Mouse (Mus musculus) splenic B cell, adult 2 months (primary cell): ENCODE measurements around the gene Creb1.

ENCODE experiments used
- DNase-seq: peaks from one replicate; pipeline ENCODE4 v3.0.0-alpha.2; 2011; ENCODE audit warnings: low read depth, low spot score
- H3K27me3 ChIP-seq: 2 replicates; pipeline ENCODE4 v1.6.1; 2012; ENCODE audit warnings: mild to moderate bottlenecking, low read length, moderate library complexity, mixed read lengths; ENCODE audit not compliant: control insufficient read depth, poor library complexity, insufficient read depth, severe bottlenecking
- H3K36me3 ChIP-seq: 2 replicates; pipeline ENCODE4 v1.6.1; 2012; ENCODE audit warnings: mild to moderate bottlenecking, low read length, moderate library complexity, mixed read lengths; ENCODE audit not compliant: control insufficient read depth, poor library complexity, insufficient read depth, severe bottlenecking

The Creb1 gene

GRCm38 (mm10) chr1:64578801-64579200 lies 46.4 kb downstream of the Creb1 start:
- DNase-seq: no peak
- Histone ChIP-seq H3K27me3 (no peaks in the 10 kb centered on the region), H3K36me3 (peaks cover 10% of the 10 kb centered on the region)

GRCm38 (mm10) chr1:64598926-64599325 lies 66.5 kb downstream of the Creb1 start:
- Histone ChIP-seq H3K27me3 (no peaks in the 10 kb centered on the region), H3K36me3 (peaks cover 9% of the 10 kb centered on the region)
- DNase-seq: no peak

DNA sequence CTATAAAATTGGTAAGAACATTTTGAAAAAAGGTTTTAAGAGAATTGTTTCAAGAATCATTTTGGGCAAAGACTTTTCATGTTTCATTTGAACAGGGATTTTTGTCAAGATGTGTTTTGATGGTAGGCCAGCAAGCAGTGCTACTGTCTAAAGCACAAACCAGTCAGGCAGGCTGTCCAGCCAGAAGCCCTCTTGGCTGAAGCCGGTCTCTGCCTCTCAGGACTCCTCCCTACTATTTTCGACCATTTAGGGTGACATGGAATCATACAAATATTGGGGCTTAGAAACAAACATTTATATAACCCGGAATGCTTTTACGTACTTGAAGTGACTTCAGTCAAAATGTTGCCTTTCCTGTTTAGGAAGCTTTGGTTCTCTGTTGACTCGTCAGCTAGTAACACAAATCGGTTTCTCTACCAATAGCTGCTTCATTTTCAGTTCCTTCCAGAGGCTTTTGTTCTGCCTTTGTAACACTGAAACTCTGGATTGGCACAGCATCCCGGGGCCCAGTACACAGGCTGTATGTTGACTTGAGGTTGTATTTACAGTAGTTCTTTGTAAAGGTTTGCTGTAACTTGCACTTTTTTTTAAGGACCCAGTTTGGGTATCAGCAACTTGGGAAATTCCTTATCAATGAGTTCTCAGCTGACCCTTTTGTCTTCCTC lies 68.1 kb downstream of the Creb1 start:
- Histone ChIP-seq H3K27me3 (no peaks in the 10 kb centered on the region), H3K36me3 (peaks cover 9% of the 10 kb centered on the region)
- no peak for DNase-seq

GRCm38 (mm10) chr1:64601242-64601842 lies 68.9 kb downstream of the Creb1 start:
- Histone ChIP-seq H3K27me3 (no peaks in the 10 kb centered on the region), H3K36me3 (peaks cover 8% of the 10 kb centered on the region)
- no peak for DNase-seq

GRCm38 (mm10) chr1:64603381-64603780 lies 70.9 kb downstream of the Creb1 start:
- H3K36me3 ChIP-seq: peaks cover 6% of the 10 kb centered on the region
- H3K27me3 ChIP-seq: no peaks in the 10 kb centered on the region
- no peak for DNase-seq

GRCm38 (mm10) chr1:64609145-64609544 lies 76.7 kb downstream of the Creb1 start:
- Histone ChIP-seq H3K27me3 (no peaks in the 10 kb centered on the region), H3K36me3 (0 out of 2 replicates have a peak, but pooled peaks cover 2% of the 10 kb centered on the region)
- no peak for DNase-seq

DNA sequence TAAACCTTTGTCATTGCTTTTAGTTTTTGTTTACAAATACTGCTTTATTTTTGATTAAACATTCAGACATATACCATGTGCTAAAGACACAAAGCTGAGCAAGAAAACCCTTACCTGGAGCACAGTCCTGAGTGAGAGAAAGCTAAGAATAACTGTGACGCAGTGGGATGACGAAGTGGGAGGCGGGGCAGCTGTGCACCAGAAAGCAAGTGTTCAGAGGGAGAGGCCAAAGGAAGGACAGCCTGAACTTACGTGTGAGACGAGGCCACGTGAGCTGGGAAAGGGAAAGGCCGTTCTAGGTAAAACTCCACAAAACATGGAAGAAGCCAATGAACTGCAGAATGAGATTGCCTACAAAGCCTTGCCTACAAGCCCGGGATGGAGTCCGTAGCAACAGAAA lies 77.5 kb downstream of the Creb1 start:
- Histone ChIP-seq H3K36me3 (0 out of 2 replicates have a peak, but pooled peaks cover 2% of the 10 kb centered on the region), H3K27me3 (no peaks in the 10 kb centered on the region)
- DNase-seq: no peak

GRCm38 (mm10) chr1:64614311-64614710 lies 81.9 kb downstream of the Creb1 start:
- H3K27me3 ChIP-seq: no peaks in the 10 kb centered on the region
- DNase-seq: no peak
- no peaks in the 10 kb centered on the region for H3K36me3 ChIP-seq

GRCm38 (mm10) chr1:64614801-64615345 lies 82.4 kb downstream of the Creb1 start:
- no peak for DNase-seq
- H3K27me3 ChIP-seq: no peaks in the 10 kb centered on the region

GRCm38 (mm10) chr1:64615531-64615991 lies 83.1 kb downstream of the Creb1 start:
- Histone ChIP-seq H3K36me3 (no peaks in the 10 kb centered on the region), H3K27me3 (no peaks in the 10 kb centered on the region)
- DNase-seq: no peak

More at GRCm38 (mm10) chr1:64614801-64615345, 82.4 kb downstream of the Creb1 start:
- no peaks in the 10 kb centered on the region for H3K36me3 ChIP-seq

GRCm38 (mm10) chr1:64616076-64616475 lies 83.6 kb downstream of the Creb1 start:
- Histone ChIP-seq H3K36me3 (no peaks in the 10 kb centered on the region), H3K27me3 (no peaks in the 10 kb centered on the region)
- DNase-seq: no peak

- peak; percentile 20 for DNase-seq
- H3K36me3 ChIP-seq: no peaks in the 10 kb centered on the region
- H3K27me3 ChIP-seq: no peaks in the 10 kb centered on the region
Observed at GRCm38 (mm10) chr1:64616531-64616880, 84.1 kb downstream of the Creb1 start.

DNA sequence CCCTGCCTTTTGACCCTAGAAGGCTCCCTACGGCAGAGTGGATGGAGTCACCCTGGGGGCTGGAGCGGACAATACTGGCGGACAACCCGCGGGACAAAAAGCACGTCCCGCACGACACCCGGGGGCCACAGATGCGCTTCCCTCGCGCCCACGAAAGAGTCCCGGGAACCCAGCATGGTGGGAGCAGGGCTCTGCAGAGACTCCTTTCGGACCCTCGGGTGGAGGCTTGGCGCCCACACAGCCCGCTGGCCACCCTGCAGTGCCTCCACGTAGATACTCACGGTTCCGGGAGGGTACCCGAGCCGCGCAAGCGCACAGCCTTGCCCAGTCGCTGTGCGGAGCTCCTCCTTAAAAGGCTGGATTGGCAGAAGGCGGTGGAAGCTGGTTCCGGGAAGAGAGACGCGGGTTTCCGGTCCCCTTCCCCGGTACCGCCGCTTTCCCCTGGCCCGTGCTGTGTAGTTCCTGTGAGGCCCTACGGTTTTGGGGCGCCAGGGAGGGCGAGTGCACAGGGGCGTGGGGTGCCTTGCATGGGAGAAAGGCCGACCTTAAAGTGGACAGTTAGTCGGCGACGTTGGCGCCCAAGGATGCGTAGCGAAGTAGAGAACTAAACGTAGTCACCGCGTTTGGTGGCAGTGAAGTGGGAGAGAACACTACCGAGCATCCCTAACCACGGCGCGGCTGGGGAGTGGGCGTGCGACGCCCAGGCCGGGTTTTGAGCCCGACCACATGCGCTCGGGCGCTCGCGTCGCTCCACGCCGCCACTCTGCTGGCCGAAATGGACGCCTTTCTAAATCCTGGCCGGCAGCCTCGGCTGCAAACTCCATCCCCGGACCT lies 84.7 kb downstream of the Creb1 start, which contains the start of gene Mettl21a:
TSS of gene Mettl21a (minus strand) at position 362 of the 834 bp plus-strand sequence.
- DNase-seq: peak; percentile 73
- no peaks in the 10 kb centered on the region for H3K36me3 ChIP-seq
- no peaks in the 10 kb centered on the region for H3K27me3 ChIP-seq

DNA sequence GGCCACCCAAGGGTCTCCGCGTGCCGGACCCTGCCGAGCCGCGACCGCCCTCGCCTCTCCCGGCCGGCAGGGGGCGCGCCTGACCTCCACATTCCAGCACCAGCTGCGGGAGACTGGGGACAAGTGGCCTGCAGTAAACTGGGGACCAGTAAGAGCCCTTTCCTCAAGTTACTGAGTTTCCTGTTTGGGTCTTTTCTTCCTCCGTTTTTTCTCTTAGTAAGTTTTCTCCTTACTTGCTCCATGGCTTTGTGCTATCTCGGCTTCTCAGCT lies 85.2 kb downstream of the Creb1 start:
- H3K36me3 ChIP-seq: no peaks in the 10 kb centered on the region
- DNase-seq: peak; percentile 71

GRCm38 (mm10) chr1:64618226-64618625 lies 85.8 kb downstream of the Creb1 start:
- Histone ChIP-seq H3K36me3 (no peaks in the 10 kb centered on the region), H3K27me3 (no peaks in the 10 kb centered on the region)
- no peak for DNase-seq

More for the DNA sequence above, 85.2 kb downstream of the Creb1 start:
- no peaks in the 10 kb centered on the region for H3K27me3 ChIP-seq
